Mouse (Mus musculus): ENCODE measurements around the gene Klhdc9. TPM values are rescaled to one million over a fixed set of nuclear protein-coding genes. Genes with fewer than 3 reads are reported as not detected.

Gene Klhdc9
- total RNA-seq, 1 experiment from 2014 or later = 3.5 TPM

- ATAC-seq (replicated peaks in 1 of 2; ENCODE audit: insufficient read depth in 1 of 2, low FRiP score in 2 of 2, low TSS enrichment in 1 of 2, low read depth in 1 of 2, poor library complexity in 2 of 2, severe bottlenecking in 2 of 2) = peak; percentile 57 to 63; a peak in 2 of 4 replicates
These were observed 807 bp upstream of the Klhdc9 start for GRCm38 (mm10) chr1:171361106-171362103.

GRCm38 (mm10) chr1:171360253-171360652, 345 bp downstream of the Klhdc9 start:
- peak in 1 of 2 experiments; percentile 7; a peak in 1 of 4 replicates for ATAC-seq (replicated peaks in 1 of 2; ENCODE audit: insufficient read depth in 1 of 2, low FRiP score in 2 of 2, low TSS enrichment in 1 of 2, low read depth in 1 of 2, poor library complexity in 2 of 2, severe bottlenecking in 2 of 2)

GRCm38 (mm10) chr1:171358421-171358820, 2.2 kb downstream of the Klhdc9 start:
- ATAC-seq (replicated peaks in 1 of 2; ENCODE audit: insufficient read depth in 1 of 2, low FRiP score in 2 of 2, low TSS enrichment in 1 of 2, low read depth in 1 of 2, poor library complexity in 2 of 2, severe bottlenecking in 2 of 2) = peak in 1 of 2 experiments; percentile 22; a peak in 1 of 4 replicates

- no peak for ATAC-seq (replicated peaks in 1 of 2; ENCODE audit: insufficient read depth in 1 of 2, low FRiP score in 2 of 2, low TSS enrichment in 1 of 2, low read depth in 1 of 2, poor library complexity in 2 of 2, severe bottlenecking in 2 of 2)
These were observed 3.8 kb downstream of the Klhdc9 start for GRCm38 (mm10) chr1:171356814-171357213.

GRCm38 (mm10) chr1:171355812-171356340, 4.7 kb downstream of the Klhdc9 start:
- ATAC-seq (replicated peaks in 1 of 2; ENCODE audit: insufficient read depth in 1 of 2, low FRiP score in 2 of 2, low TSS enrichment in 1 of 2, low read depth in 1 of 2, poor library complexity in 2 of 2, severe bottlenecking in 2 of 2) = no peak

- no peak for ATAC-seq (replicated peaks in 1 of 2; ENCODE audit: insufficient read depth in 1 of 2, low FRiP score in 2 of 2, low TSS enrichment in 1 of 2, low read depth in 1 of 2, poor library complexity in 2 of 2, severe bottlenecking in 2 of 2)
These were observed 11.4 kb downstream of the Klhdc9 start for GRCm38 (mm10) chr1:171349210-171349609.

GRCm38 (mm10) chr1:171348665-171349064, 11.9 kb downstream of the Klhdc9 start:
- no peak for ATAC-seq (replicated peaks in 1 of 2; ENCODE audit: insufficient read depth in 1 of 2, low FRiP score in 2 of 2, low TSS enrichment in 1 of 2, low read depth in 1 of 2, poor library complexity in 2 of 2, severe bottlenecking in 2 of 2)

GRCm38 (mm10) chr1:171346095-171346450, 14.5 kb downstream of the Klhdc9 start:
- ATAC-seq (replicated peaks in 1 of 2; ENCODE audit: insufficient read depth in 1 of 2, low FRiP score in 2 of 2, low TSS enrichment in 1 of 2, low read depth in 1 of 2, poor library complexity in 2 of 2, severe bottlenecking in 2 of 2) = peak; percentile 12 to 13; a peak in 2 of 4 replicates

- peak; percentile 93 to 97 for ATAC-seq (replicated peaks in 1 of 2; ENCODE audit: insufficient read depth in 1 of 2, low FRiP score in 2 of 2, low TSS enrichment in 1 of 2, low read depth in 1 of 2, poor library complexity in 2 of 2, severe bottlenecking in 2 of 2)
These were observed 15.1 kb downstream of the Klhdc9 start, which contains the start of the genes Nit1 and Pfdn2 for GRCm38 (mm10) chr1:171345225-171346094. TSS of gene Nit1 (minus strand) at chr1:171345646. TSS of gene Pfdn2 (plus strand) at chr1:171345670.

- no peak for ATAC-seq (replicated peaks in 1 of 2; ENCODE audit: insufficient read depth in 1 of 2, low FRiP score in 2 of 2, low TSS enrichment in 1 of 2, low read depth in 1 of 2, poor library complexity in 2 of 2, severe bottlenecking in 2 of 2)
These were observed 15.9 kb downstream of the Klhdc9 start for GRCm38 (mm10) chr1:171344715-171345114.

- no peak for ATAC-seq (replicated peaks in 1 of 2; ENCODE audit: insufficient read depth in 1 of 2, low FRiP score in 2 of 2, low TSS enrichment in 1 of 2, low read depth in 1 of 2, poor library complexity in 2 of 2, severe bottlenecking in 2 of 2)
These were observed 16.5 kb downstream of the Klhdc9 start for GRCm38 (mm10) chr1:171343922-171344677.

GRCm38 (mm10) chr1:171342262-171343207, 18.1 kb downstream of the Klhdc9 start:
- ATAC-seq (replicated peaks in 1 of 2; ENCODE audit: insufficient read depth in 1 of 2, low FRiP score in 2 of 2, low TSS enrichment in 1 of 2, low read depth in 1 of 2, poor library complexity in 2 of 2, severe bottlenecking in 2 of 2) = no peak

- ATAC-seq (replicated peaks in 1 of 2; ENCODE audit: insufficient read depth in 1 of 2, low FRiP score in 2 of 2, low TSS enrichment in 1 of 2, low read depth in 1 of 2, poor library complexity in 2 of 2, severe bottlenecking in 2 of 2) = no peak; a peak in 1 of 4 replicates
These were observed 30.4 kb downstream of the Klhdc9 start for GRCm38 (mm10) chr1:171330216-171330560.

- peak; percentile 37 to 59 for ATAC-seq (replicated peaks in 1 of 2; ENCODE audit: insufficient read depth in 1 of 2, low FRiP score in 2 of 2, low TSS enrichment in 1 of 2, low read depth in 1 of 2, poor library complexity in 2 of 2, severe bottlenecking in 2 of 2)
These were observed 31.0 kb downstream of the Klhdc9 start for GRCm38 (mm10) chr1:171329433-171330215.

GRCm38 (mm10) chr1:171328839-171329432, 31.7 kb downstream of the Klhdc9 start, which contains the start of gene Dedd:
TSS of gene Dedd (plus strand) at chr1:171329145.
- peak; percentile 95 for ATAC-seq (replicated peaks in 1 of 2; ENCODE audit: insufficient read depth in 1 of 2, low FRiP score in 2 of 2, low TSS enrichment in 1 of 2, low read depth in 1 of 2, poor library complexity in 2 of 2, severe bottlenecking in 2 of 2)

Measured in hematopoietic stem cell, adult 5-6 weeks (primary cell).